Mouse (Mus musculus): ENCODE results near the gene Twnk.

DNA sequence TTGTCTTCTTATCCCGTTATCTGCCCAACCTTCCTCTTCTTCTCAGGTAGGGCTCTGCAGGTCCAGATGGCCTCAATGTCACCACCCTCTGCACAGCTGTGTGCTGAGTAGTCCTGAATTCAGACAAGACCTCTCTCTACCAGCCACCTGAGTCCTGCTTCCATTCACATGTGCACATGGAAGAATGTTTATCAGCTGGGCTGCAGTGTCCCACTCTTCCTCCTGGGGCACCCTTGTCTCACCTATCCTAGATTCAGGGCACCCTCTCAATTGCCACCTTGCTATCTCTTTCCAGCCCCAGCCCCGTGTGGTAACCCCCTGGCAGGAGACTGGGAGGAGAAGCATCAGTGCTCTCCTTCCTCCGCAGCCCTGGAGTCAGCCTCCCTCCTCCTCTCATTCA, 3.2 kb upstream of the Twnk start:
- TF ChIP-seq CTCF (IDR thresholded peaks at IDR 0.05; ENCODE audit: insufficient read depth, low read length) = 0 out of 2 replicates have a peak, but pooled peaks have one; percentile 18
- no peak for TF ChIP-seq POLR2A (IDR thresholded peaks at IDR 0.05; ENCODE audit: borderline replicate concordance, extremely low read depth, low read depth, low read length)
